Mouse (Mus musculus): Measurements from ENCODE around the gene Il13ra1.

Il13ra1 gene

GRCm38 (mm10) chrX:36111622-36112421 is at the start of gene Il13ra1:
TSS of gene Il13ra1 (plus strand) at chrX:36112110.
- no peak for DNase-seq (ENCODE audit: low read depth in 1 of 2, low spot score in 2 of 2)

- no peak for DNase-seq (ENCODE audit: low read depth in 1 of 2, low spot score in 2 of 2)
Measured at GRCm38 (mm10) chrX:36073997-36074396, 37.9 kb upstream of the Il13ra1 start.

DNA sequence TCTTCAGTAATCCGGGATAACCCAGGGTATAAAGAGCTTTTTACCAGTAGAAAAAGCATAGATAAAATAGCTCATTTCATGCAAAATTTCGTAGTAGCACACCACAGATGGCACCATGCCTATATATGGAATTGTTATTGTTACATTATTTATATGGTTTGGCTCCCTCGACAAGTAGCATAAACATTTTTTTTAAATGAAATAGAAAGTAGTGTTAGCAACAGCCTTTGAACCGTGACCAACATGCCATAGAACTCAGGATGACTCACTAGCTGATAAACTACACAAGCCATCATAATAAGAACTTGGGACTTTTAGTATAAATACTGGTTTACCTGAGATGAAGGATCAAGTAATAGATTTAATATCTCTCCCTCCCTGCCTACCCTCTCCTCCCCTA is 34.7 kb upstream of the Il13ra1 start:
- DNase-seq (ENCODE audit: low read depth in 1 of 2, low spot score in 2 of 2): no peak

- DNase-seq (ENCODE audit: low read depth in 1 of 2, low spot score in 2 of 2): peak; percentile 72 to 76
Measured at GRCm38 (mm10) chrX:36082917-36083316, 29.0 kb upstream of the Il13ra1 start.

DNA sequence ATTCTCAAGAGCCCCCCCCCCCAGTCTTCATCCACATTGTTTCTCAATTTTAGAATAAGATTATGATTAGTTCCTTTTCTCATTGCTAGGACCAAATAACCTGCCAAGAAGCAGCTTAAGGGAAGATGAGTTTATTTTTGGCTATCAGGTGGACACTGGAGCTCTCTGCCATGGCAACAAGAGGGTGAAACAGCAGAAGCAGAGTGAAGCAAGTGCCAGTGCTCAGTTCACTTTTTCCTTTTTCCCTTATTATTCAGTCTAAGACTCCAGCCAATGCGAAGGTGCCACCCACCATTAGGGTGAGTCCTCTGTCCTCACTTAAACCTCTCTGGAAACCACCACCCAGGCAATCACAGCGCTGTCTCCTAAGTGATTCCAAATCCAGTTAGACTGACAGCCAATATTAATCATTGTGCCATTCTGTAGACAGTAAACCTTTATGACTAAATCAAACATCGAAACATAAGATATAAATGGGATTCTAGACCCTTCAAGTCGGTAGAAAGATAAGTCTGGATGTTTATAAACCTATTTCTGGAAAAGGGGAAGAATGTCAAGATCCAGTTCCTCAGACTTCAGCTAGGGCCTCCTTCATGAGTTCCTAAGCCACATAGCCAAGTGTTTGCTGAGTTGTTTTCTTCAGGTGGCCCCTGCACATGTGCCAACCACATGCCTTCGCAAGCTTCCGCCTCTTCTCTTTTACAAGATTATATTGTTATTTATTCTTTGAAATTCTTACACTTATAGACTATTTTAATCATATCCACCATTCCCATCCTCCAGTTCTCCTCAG is 23.2 kb upstream of the Il13ra1 start:
- DNase-seq (ENCODE audit: low read depth in 1 of 2, low spot score in 2 of 2): peak in 1 of 2 experiments; percentile 37

- DNase-seq (ENCODE audit: low read depth in 1 of 2, low spot score in 2 of 2): no peak
Measured at GRCm38 (mm10) chrX:36100883-36101282, 11.0 kb upstream of the Il13ra1 start.

GRCm38 (mm10) chrX:36101318-36101717 is 10.6 kb upstream of the Il13ra1 start:
- no peak for DNase-seq (ENCODE audit: low read depth in 1 of 2, low spot score in 2 of 2)

- DNase-seq (ENCODE audit: low read depth in 1 of 2, low spot score in 2 of 2): no peak
Measured at GRCm38 (mm10) chrX:36108601-36109000, 3.3 kb upstream of the Il13ra1 start.

GRCm38 (mm10) chrX:36112422-36112750 is 476 bp downstream of the Il13ra1 start:
- peak in 1 of 2 experiments; percentile 18 for DNase-seq (ENCODE audit: low read depth in 1 of 2, low spot score in 2 of 2)

GRCm38 (mm10) chrX:36115171-36115570 is 3.3 kb downstream of the Il13ra1 start:
- DNase-seq (ENCODE audit: low read depth in 1 of 2, low spot score in 2 of 2): no peak

DNA sequence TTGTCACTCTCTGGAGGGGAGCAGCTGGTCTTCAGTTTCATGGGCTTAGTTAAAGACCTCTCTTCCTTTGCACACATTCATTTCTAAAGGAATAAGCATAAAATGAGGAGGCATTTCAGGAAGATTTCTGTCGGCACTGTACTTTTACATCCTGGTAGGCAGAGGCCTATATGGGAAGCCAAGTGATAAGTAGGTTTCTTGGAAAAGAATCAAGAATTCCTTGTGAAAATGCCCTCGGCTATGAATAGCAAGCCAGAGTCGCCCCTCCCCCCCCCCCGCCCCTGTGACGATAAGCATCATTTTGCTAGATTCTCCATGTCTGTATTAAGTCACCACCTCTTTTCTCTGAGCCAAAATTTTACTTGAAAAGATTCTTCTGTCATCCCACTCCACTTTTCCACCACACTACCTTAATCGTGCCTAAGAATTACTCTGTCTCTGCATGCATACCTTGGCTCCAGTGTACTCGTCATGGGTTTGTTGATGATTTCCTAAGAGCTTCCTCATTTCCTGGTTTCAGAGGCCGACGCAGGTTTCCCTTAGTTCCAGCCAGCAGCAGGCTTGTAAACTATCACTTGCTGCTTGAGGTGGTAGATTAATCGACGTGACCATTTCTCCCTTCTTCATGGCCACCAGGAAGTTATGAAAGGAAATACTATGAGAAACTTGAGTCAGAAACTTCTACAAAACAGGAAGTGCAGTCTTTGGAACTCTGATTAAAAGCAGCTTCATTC is 17.3 kb downstream of the Il13ra1 start:
- peak in 1 of 2 experiments; percentile 12 for DNase-seq (ENCODE audit: low read depth in 1 of 2, low spot score in 2 of 2)

DNA sequence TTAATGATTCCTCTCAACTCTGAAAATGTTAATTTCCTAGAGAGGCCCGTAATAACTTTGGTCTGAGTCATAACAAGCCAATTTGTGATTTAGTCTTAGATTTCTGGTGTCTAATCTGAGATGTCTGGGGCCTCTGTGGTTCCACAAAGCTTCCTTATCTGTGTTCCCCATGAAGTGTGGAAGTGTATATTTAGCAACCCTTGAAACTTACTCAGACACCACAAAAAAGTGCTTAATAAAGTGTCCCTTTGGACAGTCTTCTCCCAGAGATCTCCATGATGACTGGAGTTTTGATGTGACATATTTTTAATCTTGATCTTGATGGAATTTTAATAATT is 17.8 kb downstream of the Il13ra1 start:
- DNase-seq (ENCODE audit: low read depth in 1 of 2, low spot score in 2 of 2): no peak

GRCm38 (mm10) chrX:36136346-36136745 is 24.4 kb downstream of the Il13ra1 start:
- DNase-seq (ENCODE audit: low read depth in 1 of 2, low spot score in 2 of 2): no peak

DNA sequence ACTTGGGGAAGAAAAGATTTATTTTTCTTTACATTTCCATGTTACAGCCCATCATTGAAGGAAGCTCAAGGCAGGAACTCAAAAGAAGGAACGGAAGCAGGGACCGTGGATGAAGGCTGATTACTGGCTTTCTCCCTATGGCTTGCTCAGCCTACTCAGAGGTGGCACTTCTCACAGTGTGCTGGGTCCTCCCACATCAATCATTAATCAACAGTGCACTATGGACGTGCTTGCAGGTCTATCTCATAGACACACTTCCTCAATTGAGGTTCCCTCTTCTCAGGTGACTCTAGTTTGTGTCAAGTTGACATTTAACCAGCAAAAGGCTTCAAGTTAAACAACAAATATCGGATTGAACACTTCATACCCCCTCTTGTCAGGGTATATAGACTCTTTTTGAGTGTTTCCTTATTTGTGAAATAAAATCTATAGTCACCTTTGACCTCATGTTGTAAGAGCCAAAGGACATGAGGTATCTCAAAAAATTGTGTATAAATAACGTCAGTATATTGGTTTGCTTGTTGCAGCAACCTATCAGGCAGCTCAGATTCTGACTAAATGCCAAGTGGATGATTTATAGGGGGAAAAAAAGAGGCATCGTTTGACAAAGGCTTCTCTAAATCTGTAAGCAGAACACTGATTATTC is 30.2 kb downstream of the Il13ra1 start:
- no peak for DNase-seq (ENCODE audit: low read depth in 1 of 2, low spot score in 2 of 2)

DNA sequence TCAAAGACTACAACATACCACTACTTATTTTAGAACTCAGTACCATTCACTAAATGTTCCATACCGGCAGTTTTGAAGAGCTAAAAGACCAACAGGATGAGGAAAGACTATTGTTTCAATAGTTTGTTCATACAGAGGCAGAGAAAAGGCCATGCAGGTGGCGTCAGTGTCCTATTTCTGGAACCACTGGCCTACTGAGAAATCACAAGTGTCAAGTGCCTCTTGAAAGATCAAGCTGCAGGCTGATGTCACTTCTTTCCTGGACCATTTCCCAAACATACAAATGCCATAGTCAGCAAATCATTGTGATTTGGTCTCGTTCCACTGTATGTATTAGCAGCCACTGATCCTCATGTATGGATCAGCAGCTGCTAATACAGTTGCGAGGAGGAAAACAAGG is 34.8 kb downstream of the Il13ra1 start:
- DNase-seq (ENCODE audit: low read depth in 1 of 2, low spot score in 2 of 2): no peak

DNA sequence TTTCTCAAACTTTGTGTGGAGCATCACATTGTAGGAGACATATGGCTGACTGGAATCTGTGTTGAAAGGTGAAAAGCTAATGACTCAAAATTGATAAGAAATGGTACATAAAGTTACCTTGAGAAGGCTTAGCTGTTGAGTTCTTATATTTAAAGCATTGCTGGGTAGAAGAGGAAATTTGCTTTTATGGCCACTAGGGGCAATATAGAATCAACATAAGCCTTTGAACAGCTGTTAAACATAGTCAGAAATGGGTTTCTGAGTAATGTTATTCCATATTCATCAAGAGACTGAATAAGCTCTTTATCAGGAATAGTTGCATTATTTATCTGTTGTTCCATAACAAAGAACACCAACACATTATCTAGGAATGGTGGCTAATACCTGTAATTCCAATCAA is 38.2 kb downstream of the Il13ra1 start:
- DNase-seq (ENCODE audit: low read depth in 1 of 2, low spot score in 2 of 2): no peak

- no peak for DNase-seq (ENCODE audit: low read depth in 1 of 2, low spot score in 2 of 2)
Measured at GRCm38 (mm10) chrX:36156677-36157076, 44.8 kb downstream of the Il13ra1 start.

DNA sequence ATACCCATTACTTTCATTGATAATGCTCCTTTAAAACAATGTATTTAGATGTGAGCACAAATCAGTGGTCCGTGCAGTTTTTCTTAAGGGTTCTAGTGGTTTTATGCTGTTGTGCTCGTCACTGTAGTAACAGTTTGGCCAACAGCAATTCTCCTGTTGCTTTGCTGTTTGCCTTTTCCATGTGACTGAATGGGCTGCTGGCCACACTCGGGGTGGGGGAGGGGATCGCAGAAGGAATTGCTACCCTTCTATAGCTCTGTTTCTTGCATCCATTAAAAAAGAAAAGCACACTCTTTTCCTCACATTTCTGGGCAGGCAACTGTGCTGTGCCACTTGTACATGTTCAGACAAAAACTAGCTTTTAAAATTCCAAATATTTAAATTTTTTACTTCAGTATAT is 49.7 kb downstream of the Il13ra1 start:
- no peak for DNase-seq (ENCODE audit: low read depth in 1 of 2, low spot score in 2 of 2)

DNA sequence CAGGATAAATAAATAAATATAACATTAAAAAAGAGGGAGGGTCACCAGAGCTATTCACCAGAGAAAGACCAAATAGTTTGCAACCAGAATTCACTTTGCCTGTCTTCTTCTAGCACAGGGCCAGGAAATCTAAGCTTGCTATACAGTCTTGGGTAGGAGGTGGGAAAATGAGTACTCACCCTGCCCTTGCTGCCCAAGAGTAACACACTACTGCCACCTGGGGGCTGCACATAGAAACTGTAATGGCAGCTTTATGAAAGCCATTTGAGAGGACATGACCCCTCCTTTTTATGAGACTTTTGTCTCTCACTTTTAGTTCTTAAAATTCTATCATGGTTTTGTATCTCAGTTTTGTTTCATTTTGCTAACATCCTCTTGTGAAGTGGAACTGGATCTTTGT is 71.7 kb downstream of the Il13ra1 start:
- DNase-seq (ENCODE audit: low read depth in 1 of 2, low spot score in 2 of 2): no peak

DNA sequence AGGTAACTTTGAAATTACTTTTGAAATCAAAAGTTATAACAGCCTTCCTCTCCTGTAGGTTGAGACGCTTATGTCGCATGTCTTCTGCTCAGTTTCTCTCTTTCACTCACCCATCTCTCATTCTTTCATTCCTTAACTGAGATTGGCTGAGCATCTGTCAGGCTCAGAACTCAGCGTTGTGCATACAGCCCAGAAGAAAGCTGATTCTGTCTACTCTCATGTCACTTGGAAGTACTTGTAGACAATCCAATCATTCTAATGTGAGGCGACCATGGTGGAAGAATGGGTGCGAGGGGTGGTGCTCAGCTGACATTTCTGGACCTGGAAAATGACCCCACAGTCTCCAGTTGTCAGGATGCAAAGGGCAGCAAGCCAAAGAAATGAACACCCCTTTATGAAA is 74.1 kb downstream of the Il13ra1 start:
- DNase-seq (ENCODE audit: low read depth in 1 of 2, low spot score in 2 of 2): no peak

DNA sequence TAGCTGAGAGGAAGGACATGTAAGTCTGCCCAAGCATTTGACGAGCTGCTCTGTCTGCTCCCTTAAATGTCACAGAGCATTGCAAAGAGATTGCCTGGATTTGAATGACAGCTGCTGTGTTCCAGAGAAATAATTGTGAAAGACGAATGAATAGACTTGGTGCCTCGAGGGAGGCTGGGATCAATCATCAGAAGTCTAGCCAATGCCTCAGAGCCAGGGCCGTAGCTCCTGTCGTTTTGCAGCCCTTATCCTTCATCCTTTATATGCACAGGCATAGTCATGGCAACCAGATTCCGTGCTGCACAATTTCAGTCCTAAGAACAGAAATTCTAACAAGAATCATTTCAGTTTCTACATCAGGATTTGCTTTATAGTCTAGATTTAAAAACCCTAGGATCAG is 74.5 kb downstream of the Il13ra1 start:
- no peak for DNase-seq (ENCODE audit: low read depth in 1 of 2, low spot score in 2 of 2)

Data from monocyte, adult 2 months (primary cell).